7 mouse cellular contexts compared by ENCODE assay signal in the genomic region with DNA sequence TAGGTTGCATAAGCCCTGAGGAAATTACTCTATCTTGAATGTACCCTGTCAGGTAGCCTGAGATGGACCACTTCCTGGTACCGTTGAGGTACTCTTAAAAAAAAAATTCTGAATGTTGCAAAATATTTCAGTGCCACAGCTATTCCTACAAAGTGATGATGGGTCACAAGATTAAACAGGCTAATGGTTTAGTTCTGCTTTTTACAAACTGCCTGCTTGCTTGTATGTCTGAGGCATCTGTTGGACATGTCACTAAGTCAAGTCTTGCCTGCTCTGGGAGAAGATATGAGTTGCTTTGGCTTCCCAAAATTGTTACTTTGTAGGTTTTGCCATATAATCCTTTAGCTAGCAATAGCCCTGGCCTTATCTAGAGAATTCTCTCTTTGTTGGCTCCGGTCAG.
DNase-seq lines count a peak whose midpoint lies in the region; ATAC-seq and TF ChIP-seq lines count a peak whose summit lies in the region.
"Not testable (repeated sequence)": the region's sequence is repeated elsewhere in the genome, so short reads cannot be mapped to it uniquely, and the experiment has no call there.

No protein-coding gene starts in this region.

- H3K27ac ChIP-seq in bone marrow macrophage, adult 2 months (ENCODE audit: insufficient read depth, low read depth, low read length): peak overlapping the region; percentile 48
- peak overlapping the region; percentile 35 for H3K27ac ChIP-seq in macrophage

- peak; percentile 79 for ATAC-seq in common myeloid progenitor, adult 5-6 weeks (replicated peaks; ENCODE audit: low read depth, poor library complexity, severe bottlenecking)
- ATAC-seq in granulocyte monocyte progenitor cell, adult 5-6 weeks (replicated peaks; ENCODE audit: poor library complexity, severe bottlenecking): peak; percentile 74
- peak; percentile 64 for ATAC-seq in megakaryocyte, adult 5-6 weeks (ENCODE audit: poor library complexity, severe bottlenecking)
- peak; percentile 73 for ATAC-seq in megakaryocyte progenitor cell, adult 5-6 weeks (replicated peaks; ENCODE audit: poor library complexity)

- H3K79me2 ChIP-seq in macrophage (ENCODE audit: inconsistent target): not testable (repeated sequence)

- DNase-seq in 416B (ENCODE audit: low read depth): peak; percentile 73

- H3K36me3 ChIP-seq in macrophage (ENCODE audit: inconsistent target): not testable (repeated sequence)

- TF ChIP-seq POLR2A in bone marrow macrophage, adult 2 months (IDR thresholded peaks at IDR 0.05; ENCODE audit: borderline replicate concordance, low read depth, low read length): not testable (repeated sequence)

- not testable (repeated sequence) for H3K4me3 ChIP-seq in bone marrow macrophage, adult 2 months (ENCODE audit: insufficient read depth, low read length); macrophage (ENCODE audit: inconsistent target)

- 0% methylated on average over 1 of the region's 2 CpGs for WGBS in macrophage (ENCODE audit: missing documents)

- peaks cover 14% of the 10 kb centered on the region for H3K4me1 ChIP-seq in bone marrow macrophage, adult 2 months (ENCODE audit: control insufficient read depth, insufficient read depth, low read length)

- TF ChIP-seq CTCF in bone marrow macrophage, adult 2 months (IDR thresholded peaks at IDR 0.05; ENCODE audit: low read depth, low read length): not testable (repeated sequence)
